Mouse (Mus musculus) embryonic facial prominence, embryonic 12.5 days (tissue): ENCODE measurements around the gene Plcg1. TPM values are rescaled to one million over a fixed set of nuclear protein-coding genes. Genes with fewer than 3 reads are reported as not detected.

ENCODE experiments used
- ATAC-seq: fragments of 200-750 bp; cut with Nextera tagmentation; 2 replicates; pipeline ENCODE4 v1.8.0; 2017; ENCODE audit not compliant: insufficient number of reproducible peaks, insufficient read depth, low FRiP score, low TSS enrichment
- H3K27ac ChIP-seq: fragments of 300-500 bp; sonication (generic); 2 replicates; pipeline ENCODE4 v1.5.1; 2016; ENCODE audit warnings: mild to moderate bottlenecking
- H3K27me3 ChIP-seq: fragments of 300-500 bp; sonication (generic); 2 replicates; pipeline ENCODE4 v1.6.1; 2016; ENCODE audit warnings: mild to moderate bottlenecking, moderate library complexity
- H3K36me3 ChIP-seq: fragments of 300-500 bp; sonication (generic); 2 replicates; pipeline ENCODE4 v1.6.1; 2016; ENCODE audit warnings: mild to moderate bottlenecking
- H3K4me1 ChIP-seq: fragments of 300-500 bp; sonication (generic); 2 replicates; pipeline ENCODE4 v1.6.1; 2016
- H3K4me2 ChIP-seq: fragments of 300-500 bp; sonication (generic); replicated peaks from 2 replicates; pipeline ENCODE4 v1.6.1; 2016; ENCODE audit warnings: mild to moderate bottlenecking, moderate library complexity
- H3K4me3 ChIP-seq: fragments of 300-500 bp; sonication (generic); 2 replicates; pipeline ENCODE4 v1.5.1; 2016; ENCODE audit warnings: mild to moderate bottlenecking
- H3K9ac ChIP-seq: fragments of 300-500 bp; sonication (generic); 2 replicates; pipeline ENCODE4 v1.6.1; 2016; ENCODE audit warnings: mild to moderate bottlenecking, moderate library complexity
- H3K9me3 ChIP-seq: fragments of 300-500 bp; sonication (generic); 2 replicates; pipeline ENCODE4 v1.6.1; 2016; ENCODE audit warnings: mild to moderate bottlenecking, moderate library complexity
- WGBS: fragments of 180-500 bp; shearing (Covaris S2); methylation state at CpG from one replicate; pipeline ENCODE4 v1.1.7; 2016; 5-methylcytosine and 5-hydroxymethylcytosine counted together
- polyA plus RNA-seq: library from polyadenylated mRNA; unstranded; fragments of >200 nt; fragmentation: Nextera tagmentation; extraction: Ambion mirVana; gene quantifications from 2 replicates; pipeline ENCODE4 v1.2.1, GENCODE M21; 2016

The Plcg1 gene
- polyA plus RNA-seq, 1 experiment from 2014 or later: 108 TPM

- H3K9ac ChIP-seq: no peak overlapping the region
- H3K4me3 ChIP-seq: no peak overlapping the region
- no peak for ATAC-seq
- H3K9me3 ChIP-seq: no peaks in the 10 kb centered on the region
- H3K4me1 ChIP-seq: no peaks in the 10 kb centered on the region
- 83% methylated on average over 9 of the region's 9 CpGs for WGBS
- H3K27ac ChIP-seq: no peak overlapping the region
- no peaks in the 10 kb centered on the region for H3K27me3 ChIP-seq
- H3K4me2 ChIP-seq: no peak overlapping the region
- H3K36me3 ChIP-seq: peaks cover 98% of the 10 kb centered on the region
These were observed 29.5 kb downstream of the Plcg1 start for GRCm38 (mm10) chr2:160760433-160761184.

DNA sequence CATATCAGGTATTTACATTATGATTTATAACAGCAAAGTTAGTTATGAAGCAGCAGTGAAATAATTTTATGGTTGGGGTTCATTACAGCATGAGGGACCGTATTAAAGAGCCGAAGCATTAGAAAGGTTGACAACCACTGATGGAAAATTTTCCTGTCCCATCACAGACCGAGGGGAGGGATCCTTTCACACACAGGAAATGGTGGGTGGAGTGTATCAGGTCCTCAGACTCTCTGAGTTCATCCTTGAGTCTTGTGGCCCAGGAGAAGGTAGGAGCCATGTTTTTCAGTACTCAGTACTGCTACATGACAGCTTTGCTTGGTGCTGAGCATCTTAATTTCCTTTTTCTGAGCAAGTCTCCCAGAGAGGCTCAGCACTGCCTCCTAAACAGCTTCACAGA is 32.7 kb downstream of the Plcg1 start:
- H3K9me3 ChIP-seq: no peaks in the 10 kb centered on the region
- peaks cover 83% of the 10 kb centered on the region for H3K36me3 ChIP-seq

DNA sequence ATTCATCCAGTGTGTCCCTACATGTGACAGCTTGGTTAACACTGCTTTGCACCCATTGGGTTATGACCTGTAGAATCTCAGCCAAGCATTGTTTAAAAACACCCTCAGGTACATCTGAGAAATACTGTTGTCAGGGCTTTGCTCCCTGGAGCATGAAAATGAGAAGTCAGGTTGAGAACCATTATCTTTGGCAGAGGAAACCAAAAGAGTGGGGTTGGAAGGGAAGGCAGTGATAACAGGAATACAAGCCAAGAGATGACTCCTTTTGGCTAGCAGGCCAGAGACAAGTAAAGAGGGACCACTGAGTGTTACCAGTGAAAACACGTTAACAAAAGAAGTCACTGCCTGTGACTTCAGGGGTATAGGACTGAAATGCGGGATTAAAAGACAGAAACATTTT is 33.3 kb downstream of the Plcg1 start:
- H3K27me3 ChIP-seq: no peaks in the 10 kb centered on the region
- H3K4me3 ChIP-seq: no peak overlapping the region
- 86% methylated on average over 2 of the region's 2 CpGs for WGBS

More for the DNA sequence above, 32.7 kb downstream of the Plcg1 start:
- Histone ChIP-seq H3K9ac (no peak overlapping the region), H3K4me2 (no peak overlapping the region), H3K27me3 (no peaks in the 10 kb centered on the region), H3K4me3 (no peak overlapping the region), H3K27ac (no peak overlapping the region), H3K4me1 (no peaks in the 10 kb centered on the region)
- WGBS: 90% methylated on average over 3 of the region's 3 CpGs
- ATAC-seq: no peak

DNA sequence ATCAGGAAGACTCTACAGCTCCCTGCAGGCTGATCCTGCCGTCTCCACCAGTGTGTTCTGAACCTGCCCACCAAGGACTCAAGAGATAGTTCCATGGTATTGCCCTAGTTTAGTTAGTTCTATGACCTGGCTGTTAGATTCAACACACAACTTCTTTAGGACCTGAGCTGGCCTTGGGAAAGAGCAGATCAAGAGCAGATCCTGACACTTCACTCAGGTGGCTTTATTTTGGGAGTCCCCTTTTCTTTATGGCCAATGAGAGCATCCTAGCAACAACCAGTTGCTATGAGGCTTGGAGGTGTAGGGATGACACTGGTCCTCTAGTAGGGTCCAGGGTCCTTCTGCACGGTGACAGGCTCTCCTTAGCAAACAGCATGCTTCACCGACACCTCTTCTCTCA is 34.0 kb downstream of the Plcg1 start:
- H3K9ac ChIP-seq: no peak overlapping the region
- no peaks in the 10 kb centered on the region for H3K4me1 ChIP-seq
- no peak overlapping the region for H3K4me2 ChIP-seq
- no peaks in the 10 kb centered on the region for H3K9me3 ChIP-seq
- no peak for ATAC-seq
- no peaks in the 10 kb centered on the region for H3K27me3 ChIP-seq
- no peak overlapping the region for H3K27ac ChIP-seq
- H3K4me3 ChIP-seq: no peak overlapping the region
- H3K36me3 ChIP-seq: peaks cover 70% of the 10 kb centered on the region
- WGBS: 78% methylated on average over 3 of the region's 3 CpGs

More for the DNA sequence above, 33.3 kb downstream of the Plcg1 start:
- no peak overlapping the region for H3K9ac ChIP-seq
- no peak overlapping the region for H3K27ac ChIP-seq
- no peaks in the 10 kb centered on the region for H3K4me1 ChIP-seq
- no peak overlapping the region for H3K4me2 ChIP-seq
- no peak for ATAC-seq
- peaks cover 77% of the 10 kb centered on the region for H3K36me3 ChIP-seq
- H3K9me3 ChIP-seq: no peaks in the 10 kb centered on the region

- Histone ChIP-seq H3K27me3 (no peaks in the 10 kb centered on the region), H3K4me3 (no peak overlapping the region), H3K36me3 (peaks cover 57% of the 10 kb centered on the region), H3K4me2 (no peak overlapping the region), H3K4me1 (no peaks in the 10 kb centered on the region), H3K9ac (no peak overlapping the region), H3K9me3 (no peaks in the 10 kb centered on the region), H3K27ac (no peak overlapping the region)
- WGBS: 73% methylated on average over 5 of the region's 5 CpGs
- no peak for ATAC-seq
These were observed 35.3 kb downstream of the Plcg1 start for GRCm38 (mm10) chr2:160766371-160766771.

DNA sequence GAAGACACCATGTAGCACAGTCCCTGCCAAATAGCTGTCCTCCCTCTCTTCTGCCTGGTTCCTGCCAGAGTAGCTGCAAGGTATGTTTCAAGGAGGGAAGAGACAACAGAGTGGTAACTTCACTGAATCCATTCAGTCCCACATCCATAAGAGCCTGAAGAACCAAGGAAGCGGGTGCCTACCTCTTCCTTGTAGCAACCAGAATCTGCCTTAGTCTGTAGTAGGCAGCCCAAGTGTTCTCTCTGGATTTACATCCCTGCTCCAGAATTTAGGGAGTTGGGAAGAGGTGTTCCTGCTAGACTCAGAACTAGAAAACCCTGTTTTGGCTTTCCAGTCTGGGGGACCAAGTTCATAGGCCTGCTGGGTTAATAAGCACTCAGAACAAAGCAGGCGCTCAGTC is 36.1 kb downstream of the Plcg1 start:
- no peaks in the 10 kb centered on the region for H3K27me3 ChIP-seq
- no peaks in the 10 kb centered on the region for H3K4me1 ChIP-seq
- no peak overlapping the region for H3K9ac ChIP-seq
- no peak for ATAC-seq
- H3K4me3 ChIP-seq: no peak overlapping the region
- 93% methylated on average over 2 of the region's 2 CpGs for WGBS
- H3K36me3 ChIP-seq: peaks cover 49% of the 10 kb centered on the region
- H3K4me2 ChIP-seq: no peak overlapping the region
- H3K27ac ChIP-seq: no peak overlapping the region
- no peaks in the 10 kb centered on the region for H3K9me3 ChIP-seq

DNA sequence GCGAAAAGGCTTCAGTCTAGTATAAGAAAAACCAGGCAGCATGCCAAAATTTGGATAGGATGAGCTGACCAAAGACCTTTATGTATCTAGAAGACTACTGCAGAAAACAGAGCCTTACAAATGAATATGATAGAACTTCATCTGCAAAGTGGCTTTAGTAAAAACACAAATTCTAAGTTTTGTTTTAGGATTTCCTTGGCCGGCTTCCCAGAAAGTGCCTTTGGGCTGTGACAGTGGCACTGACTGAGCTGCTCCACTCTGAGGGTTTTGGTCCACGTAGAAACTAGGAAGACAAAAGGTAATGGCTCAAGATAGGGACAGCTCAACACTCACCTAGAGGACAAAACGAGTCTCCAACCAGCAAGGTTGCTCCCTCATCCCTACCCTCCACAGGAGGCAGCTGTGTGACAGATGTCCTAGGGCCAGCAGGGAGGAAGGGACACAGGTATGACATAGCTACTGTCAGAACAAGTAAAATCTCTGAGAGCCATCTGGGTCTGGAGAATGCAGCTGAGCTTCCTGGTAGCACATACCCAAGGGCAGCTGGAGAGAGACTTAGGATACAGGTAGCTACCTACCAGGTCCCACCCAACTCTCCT is 37.1 kb downstream of the Plcg1 start:
- no peaks in the 10 kb centered on the region for H3K4me1 ChIP-seq
- no peak for ATAC-seq
- no peaks in the 10 kb centered on the region for H3K27me3 ChIP-seq
- 82% methylated on average over 4 of the region's 4 CpGs for WGBS
- no peak overlapping the region for H3K4me3 ChIP-seq
- H3K27ac ChIP-seq: no peak overlapping the region
- H3K9me3 ChIP-seq: no peaks in the 10 kb centered on the region
- H3K9ac ChIP-seq: no peak overlapping the region
- H3K36me3 ChIP-seq: peaks cover 39% of the 10 kb centered on the region
- no peak overlapping the region for H3K4me2 ChIP-seq

- Histone ChIP-seq H3K4me3 (no peak overlapping the region), H3K27me3 (no peaks in the 10 kb centered on the region), H3K27ac (no peak overlapping the region), H3K36me3 (peaks cover 31% of the 10 kb centered on the region), H3K9me3 (no peaks in the 10 kb centered on the region), H3K4me1 (no peaks in the 10 kb centered on the region), H3K9ac (no peak overlapping the region), H3K4me2 (no peak overlapping the region)
- WGBS: 94% methylated on average over 2 of the region's 2 CpGs
- ATAC-seq: no peak
These were observed 37.9 kb downstream of the Plcg1 start for GRCm38 (mm10) chr2:160768997-160769396.

GRCm38 (mm10) chr2:160770409-160770808 is 39.3 kb downstream of the Plcg1 start:
- Histone ChIP-seq H3K4me1 (no peaks in the 10 kb centered on the region), H3K9ac (no peak overlapping the region), H3K4me3 (no peak overlapping the region), H3K27me3 (no peaks in the 10 kb centered on the region), H3K9me3 (no peaks in the 10 kb centered on the region), H3K36me3 (peaks cover 18% of the 10 kb centered on the region; the same call in 1 of the 2 replicates), H3K4me2 (no peak overlapping the region), H3K27ac (no peak overlapping the region)
- ATAC-seq: no peak

DNA sequence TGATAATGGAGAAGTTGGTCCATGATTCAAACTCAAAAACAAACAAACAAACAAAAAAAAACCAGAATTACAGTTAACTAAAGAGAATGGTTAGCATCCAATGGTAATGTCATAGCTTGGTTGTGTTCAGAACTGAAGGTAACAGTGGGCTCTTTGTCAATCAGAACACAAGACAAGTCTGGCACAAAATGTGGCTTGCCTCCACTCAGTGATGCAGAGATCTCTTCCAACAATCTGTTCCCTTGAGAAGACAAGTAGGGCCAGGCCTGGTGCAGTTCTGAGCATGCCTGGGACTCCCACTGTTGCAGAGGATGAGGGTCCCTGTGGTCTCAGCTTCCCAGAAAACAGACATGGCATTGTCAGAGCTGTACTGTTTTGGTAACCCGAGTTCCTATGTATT is 39.8 kb downstream of the Plcg1 start:
- Histone ChIP-seq H3K4me1 (no peaks in the 10 kb centered on the region), H3K4me3 (no peak overlapping the region), H3K36me3 (peaks cover 16% of the 10 kb centered on the region; the same call in 1 of the 2 replicates), H3K9me3 (no peaks in the 10 kb centered on the region), H3K9ac (no peak overlapping the region), H3K27me3 (no peaks in the 10 kb centered on the region), H3K27ac (no peak overlapping the region), H3K4me2 (no peak overlapping the region)
- ATAC-seq: no peak
- 73% methylated on average over 1 of the region's 1 CpGs for WGBS

DNA sequence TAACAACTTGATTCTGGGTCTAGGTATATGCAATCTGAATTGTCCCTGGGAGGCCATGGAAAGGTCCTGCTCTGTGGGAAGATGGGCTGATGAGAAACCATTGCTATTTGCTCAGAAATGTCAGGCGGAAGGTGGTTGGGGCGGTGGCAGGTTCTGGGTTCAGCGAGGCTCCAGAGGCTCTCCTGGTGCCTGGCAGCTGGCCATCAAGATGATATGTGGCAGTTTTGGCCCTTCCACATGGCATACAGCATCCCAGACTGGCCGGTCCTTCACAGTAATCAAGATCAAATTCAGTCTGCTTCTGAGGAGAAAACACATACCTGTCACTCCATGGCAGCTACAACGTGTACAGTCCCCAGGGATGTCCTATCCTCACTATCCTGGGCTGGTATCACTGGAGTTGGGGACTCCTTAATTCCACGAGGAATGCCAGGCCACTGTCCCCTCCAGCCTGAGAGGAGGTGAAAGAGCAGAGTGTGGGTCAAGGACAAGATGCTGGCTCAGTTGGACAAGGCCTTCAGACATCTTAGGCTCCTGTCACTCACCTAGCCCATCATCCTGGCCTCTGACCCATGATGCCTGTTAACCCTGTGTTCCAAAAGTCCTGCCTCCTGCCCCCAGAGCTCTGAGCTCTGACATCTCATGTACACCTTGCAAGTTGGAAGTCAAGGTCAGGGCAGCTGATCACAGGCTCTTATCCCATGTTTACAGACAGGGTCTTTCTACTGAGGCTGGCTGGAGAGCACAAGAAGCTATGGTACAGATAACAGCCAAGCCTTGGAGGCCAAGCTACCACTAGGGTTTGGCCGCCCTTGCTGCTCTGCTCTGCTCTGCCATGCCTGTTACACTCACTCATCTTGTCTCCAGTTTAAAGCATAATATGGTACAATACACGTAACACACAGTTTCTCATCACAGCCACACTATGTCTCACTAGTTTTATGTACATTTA is 40.5 kb downstream of the Plcg1 start:
- Histone ChIP-seq H3K27me3 (no peaks in the 10 kb centered on the region), H3K27ac (no peak overlapping the region), H3K4me3 (no peak overlapping the region), H3K9ac (no peak overlapping the region), H3K9me3 (no peaks in the 10 kb centered on the region), H3K4me2 (no peak overlapping the region), H3K36me3 (peaks cover 10% of the 10 kb centered on the region; the same call in 1 of the 2 replicates), H3K4me1 (no peaks in the 10 kb centered on the region)
- no peak for ATAC-seq
- 82% methylated on average over 8 of the region's 8 CpGs for WGBS
